Mouse (Mus musculus) lung, embryonic 14.5 days (tissue): ENCODE data around the gene Cflar. TPM values are rescaled to one million over a fixed set of nuclear protein-coding genes. Genes with fewer than 3 reads are reported as not detected.

ENCODE experiments used
- ATAC-seq: fragments of 200-750 bp; cut with Nextera tagmentation; 2 replicates; pipeline ENCODE4 v1.8.0; 2017; ENCODE audit warnings: mild to moderate bottlenecking, moderate TSS enrichment, moderate library complexity; ENCODE audit not compliant: insufficient read depth
- DNase-seq: peaks from one replicate; pipeline ENCODE4 v3.0.0-alpha.2; 2015
- H3K27ac ChIP-seq: fragments of 300-500 bp; sonication (generic); 2 replicates; pipeline ENCODE4 v1.5.1; 2014; ENCODE audit warnings: low read depth, mild to moderate bottlenecking, moderate library complexity
- H3K27me3 ChIP-seq: fragments of 300-500 bp; sonication (generic); 2 replicates; pipeline ENCODE4 v1.6.1; 2014; ENCODE audit warnings: low read length, control low read depth; ENCODE audit not compliant: insufficient read depth
- H3K36me3 ChIP-seq: fragments of 300-500 bp; sonication (generic); 2 replicates; pipeline ENCODE4 v1.6.1; 2014; ENCODE audit warnings: control low read depth; ENCODE audit not compliant: insufficient read depth
- H3K4me1 ChIP-seq: fragments of 300-500 bp; sonication (generic); 2 replicates; pipeline ENCODE4 v1.6.1; 2014; ENCODE audit warnings: antibody characterized with exemption, control low read depth; ENCODE audit not compliant: insufficient read depth
- H3K4me2 ChIP-seq: fragments of 300-500 bp; sonication (generic); 2 replicates; pipeline ENCODE4 v1.6.1; 2014; ENCODE audit warnings: mild to moderate bottlenecking
- H3K4me3 ChIP-seq: fragments of 300-500 bp; sonication (generic); 2 replicates; pipeline ENCODE4 v1.5.1; 2014; ENCODE audit warnings: low read depth, low read length
- H3K9ac ChIP-seq: fragments of 300-500 bp; sonication (generic); 2 replicates; pipeline ENCODE4 v1.6.1; 2014
- H3K9me3 ChIP-seq: fragments of 300-500 bp; sonication (generic); 2 replicates; pipeline ENCODE4 v1.6.1; 2016; ENCODE audit warnings: low read depth, low read length, control low read depth
- CTCF ChIP-seq: IDR thresholded peaks from 2 replicates; pipeline ENCODE4 v1.5.1; 2016; ENCODE audit warnings: antibody characterized with exemption, low read depth
- WGBS: fragments of 180-500 bp; shearing (Covaris S2); extraction: QIAGEN DNeasy Blood & Tissue Kit; methylation state at CpG from one replicate; pipeline ENCODE4 v1.1.7; 2014; 5-methylcytosine and 5-hydroxymethylcytosine counted together
- polyA plus RNA-seq: library from polyadenylated mRNA; unstranded; fragments of >200 nt; fragmentation: Nextera tagmentation; extraction: Ambion mirVana; gene quantifications from 2 replicates; pipeline ENCODE4 v1.2.1, GENCODE M21; 2014

Gene Cflar
- polyA plus RNA-seq, 1 experiment from 2014 or later, result 35.9 TPM

- Histone ChIP-seq H3K27ac (no peak overlapping the region), H3K9ac (no peak overlapping the region), H3K27me3 (no peaks in the 10 kb centered on the region), H3K36me3 (peaks cover 56% of the 10 kb centered on the region), H3K4me2 (no peak overlapping the region), H3K4me3 (no peak overlapping the region), H3K4me1 (0 out of 2 replicates have a peak, but pooled peaks cover 5% of the 10 kb centered on the region), H3K9me3 (no peaks in the 10 kb centered on the region)
- no peak for TF ChIP-seq CTCF
- WGBS, result 93% methylated on average over 8 of the region's 8 CpGs
- DNase-seq (no peak), ATAC-seq (no peak)
Measured at GRCm38 (mm10) chr1:58717589-58718270, 6.4 kb downstream of the Cflar start.

DNA sequence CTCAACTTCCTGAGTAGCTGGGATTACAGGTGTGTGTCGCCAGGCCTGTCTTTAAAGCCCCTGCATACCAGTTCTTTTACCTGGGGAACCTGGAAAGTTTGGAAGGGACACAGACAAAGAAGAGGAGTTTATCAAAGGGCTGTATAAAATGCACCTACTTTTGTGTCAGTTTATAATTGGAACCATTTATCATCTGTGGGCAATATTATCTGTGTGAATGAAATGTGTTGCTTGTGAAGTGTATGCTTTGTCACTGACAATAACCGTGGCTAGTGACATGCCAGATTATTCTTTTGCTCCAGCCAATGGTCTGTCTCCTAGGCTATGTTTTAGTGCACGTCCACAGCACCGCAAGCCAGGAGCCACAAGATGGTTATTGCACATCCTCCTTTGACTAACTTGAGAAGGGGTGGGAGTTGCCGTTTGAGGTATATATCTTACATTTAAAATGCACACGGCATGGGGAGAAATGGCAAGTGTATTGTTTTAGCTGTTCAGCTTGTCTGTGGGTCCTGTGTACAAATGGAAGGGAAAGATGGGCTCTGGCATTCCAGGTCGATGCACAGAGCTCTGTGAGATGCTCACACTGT lies 8.1 kb downstream of the Cflar start:
- H3K4me2 ChIP-seq, result no peak overlapping the region
- no peaks in the 10 kb centered on the region for H3K27me3 ChIP-seq
- DNase-seq, result no peak
- WGBS, result 85% methylated on average over 7 of the region's 7 CpGs
- no peak overlapping the region for H3K9ac ChIP-seq
- H3K9me3 ChIP-seq, result no peaks in the 10 kb centered on the region
- H3K4me1 ChIP-seq, result no peaks in the 10 kb centered on the region
- H3K4me3 ChIP-seq, result no peak overlapping the region
- H3K27ac ChIP-seq, result no peak overlapping the region
- peaks cover 58% of the 10 kb centered on the region for H3K36me3 ChIP-seq
- TF ChIP-seq CTCF, result no peak
- no peak for ATAC-seq

DNA sequence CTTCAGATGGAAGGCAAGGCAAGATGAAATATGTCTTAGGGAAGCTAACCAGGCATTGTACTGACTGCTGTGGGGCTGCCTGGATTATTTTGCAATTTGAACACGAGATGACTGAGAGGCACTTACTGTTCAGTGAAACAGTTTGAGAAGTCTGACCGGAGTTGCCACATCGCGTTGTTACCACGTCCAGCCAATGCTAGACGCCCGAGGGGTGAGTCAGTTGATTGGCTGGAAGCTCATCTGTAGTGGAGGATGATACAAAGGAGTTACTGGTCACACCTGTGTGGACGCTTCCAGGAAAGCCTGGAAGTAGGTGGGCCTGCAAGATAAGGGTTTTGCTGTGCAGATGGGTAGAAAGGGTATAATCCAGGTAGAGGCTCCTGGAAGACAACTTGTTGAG lies 8.8 kb downstream of the Cflar start:
- 86% methylated on average over 8 of the region's 8 CpGs for WGBS
- Histone ChIP-seq H3K4me2 (no peak overlapping the region), H3K27ac (no peak overlapping the region), H3K27me3 (no peaks in the 10 kb centered on the region), H3K9ac (no peak overlapping the region), H3K9me3 (no peaks in the 10 kb centered on the region), H3K36me3 (peaks cover 52% of the 10 kb centered on the region), H3K4me1 (no peaks in the 10 kb centered on the region), H3K4me3 (no peak overlapping the region)
- DNase-seq, result no peak
- TF ChIP-seq CTCF, result no peak
- no peak for ATAC-seq

DNA sequence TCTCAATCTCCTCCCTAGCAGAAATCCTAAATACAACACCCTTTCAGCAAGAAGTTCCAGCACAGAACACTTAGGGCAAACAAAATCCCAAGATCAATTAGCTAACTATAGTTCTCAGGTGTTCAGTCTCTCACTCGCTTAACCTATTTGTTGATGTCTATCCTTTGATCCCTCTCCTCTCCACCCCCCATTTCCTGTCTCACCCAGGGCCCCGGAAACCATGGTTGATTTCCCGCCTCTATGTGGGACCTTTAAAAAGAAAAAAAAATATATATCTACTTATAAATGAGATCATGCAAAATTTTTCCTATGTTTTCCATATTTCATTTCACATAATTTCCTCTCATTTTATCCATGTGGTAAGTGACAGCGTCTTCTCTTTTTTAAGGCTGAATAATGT lies 9.7 kb downstream of the Cflar start:
- ATAC-seq (no peak), DNase-seq (no peak)
- Histone ChIP-seq H3K9me3 (no peaks in the 10 kb centered on the region), H3K9ac (no peak overlapping the region), H3K4me2 (no peak overlapping the region), H3K4me3 (no peak overlapping the region), H3K27me3 (no peaks in the 10 kb centered on the region), H3K36me3 (peaks cover 47% of the 10 kb centered on the region), H3K4me1 (no peaks in the 10 kb centered on the region), H3K27ac (no peak overlapping the region)
- no peak for TF ChIP-seq CTCF
- 63% methylated on average over 4 of the region's 4 CpGs for whole genome bisulfite sequencing

DNA sequence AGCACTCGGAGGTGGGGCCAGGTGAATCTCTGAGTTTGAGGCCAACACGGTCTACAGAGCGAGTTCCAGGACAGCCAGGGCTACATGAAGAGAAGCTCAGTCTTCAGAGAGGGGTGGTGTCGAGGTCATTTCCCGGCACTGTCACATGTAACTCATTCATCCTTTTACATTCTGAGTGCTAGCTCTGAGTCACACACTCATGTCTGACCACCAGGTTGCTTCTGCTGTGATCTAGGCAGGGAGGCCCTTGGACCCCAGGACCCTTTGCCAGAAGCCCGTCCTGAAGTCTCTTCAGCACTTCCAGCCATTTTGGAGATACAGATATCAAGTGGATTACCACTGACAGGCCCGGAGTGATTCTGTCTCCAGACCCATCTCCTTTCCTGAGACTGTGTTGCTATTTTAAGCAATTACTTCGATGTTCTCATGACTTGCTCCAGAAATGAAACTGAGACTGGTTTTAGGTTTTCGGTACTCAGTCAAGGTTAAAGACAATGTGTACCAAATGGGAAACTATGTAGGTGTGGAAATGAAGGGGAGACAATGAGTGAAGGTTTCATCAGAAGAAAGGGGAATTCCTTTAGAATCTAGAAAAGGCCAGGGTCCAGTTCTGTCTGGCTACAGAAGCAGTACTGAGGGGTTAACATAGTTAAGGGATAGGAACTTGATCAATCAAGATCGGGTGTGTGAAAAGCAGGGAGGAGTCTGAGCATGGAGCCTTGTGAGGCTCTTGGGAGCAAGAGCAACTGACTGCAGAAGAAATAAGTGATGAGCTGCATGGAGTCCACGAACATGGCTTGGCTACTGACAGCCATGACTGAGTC lies 11.0 kb downstream of the Cflar start:
- Histone ChIP-seq H3K9me3 (no peaks in the 10 kb centered on the region), H3K27ac (no peak overlapping the region), H3K4me2 (no peak overlapping the region), H3K36me3 (peaks cover 46% of the 10 kb centered on the region), H3K4me1 (no peaks in the 10 kb centered on the region), H3K9ac (no peak overlapping the region), H3K27me3 (no peaks in the 10 kb centered on the region), H3K4me3 (no peak overlapping the region)
- ATAC-seq (no peak), DNase-seq (no peak)
- TF ChIP-seq CTCF, result no peak
- WGBS, result 88% methylated on average over 11 of the region's 11 CpGs

GRCm38 (mm10) chr1:58723062-58723808 lies 11.9 kb downstream of the Cflar start:
- H3K4me3 ChIP-seq, result no peak overlapping the region
- DNase-seq, result no peak
- 0 out of 2 replicates have a peak overlapping the region, but pooled peaks have one; percentile 4 for H3K27ac ChIP-seq
- H3K4me2 ChIP-seq, result no peak overlapping the region
- 59% methylated on average over 7 of the region's 7 CpGs for WGBS
- no peak overlapping the region for H3K9ac ChIP-seq
- TF ChIP-seq CTCF, result no peak
- peaks cover 48% of the 10 kb centered on the region for H3K36me3 ChIP-seq
- no peaks in the 10 kb centered on the region for H3K9me3 ChIP-seq
- H3K4me1 ChIP-seq, result no peaks in the 10 kb centered on the region
- H3K27me3 ChIP-seq, result no peaks in the 10 kb centered on the region
- ATAC-seq, result no peak
